Mouse (Mus musculus): ENCODE measurements around the gene Gm10392. TPM values are rescaled to one million over a fixed set of nuclear protein-coding genes. Genes with fewer than 3 reads are reported as not detected.

The Gm10392 gene
- polyA plus RNA-seq, 1 experiment: not detected

GRCm38 (mm10) chr11:77497341-77497756 lies 21.6 kb downstream of the Gm10392 start:
- Histone ChIP-seq H3K36me3 (ENCODE audit: control insufficient read depth, insufficient read depth) (peaks cover 45% of the 10 kb centered on the region), H3K27me3 (ENCODE audit: control insufficient read depth, insufficient read depth, insufficient read length) (no peaks in the 10 kb centered on the region), H3ac (ENCODE audit: control insufficient read depth, insufficient read length, low read depth) (no peak overlapping the region), H3K79me2 (ENCODE audit: control insufficient read depth, insufficient read depth) (peaks cover 86% of the 10 kb centered on the region), H3K79me3 (ENCODE audit: low read depth) (peaks cover 57% of the 10 kb centered on the region), H3K4me3 (ENCODE audit: insufficient read depth, poor library complexity, severe bottlenecking) (no peak overlapping the region)
- TF ChIP-seq MYOG (IDR thresholded peaks at IDR 0.05; ENCODE audit: control insufficient read depth, extremely low read depth, insufficient read length): no peak
- no peak for TF ChIP-seq USF1 (IDR thresholded peaks at IDR 0.05; ENCODE audit: low read depth)
- TF ChIP-seq MAX (IDR thresholded peaks at IDR 0.05): no peak
- no peak for TF ChIP-seq FOSL1 (IDR thresholded peaks at IDR 0.05; ENCODE audit: insufficient read depth, low read length, poor library complexity, severe bottlenecking)
- no peak for TF ChIP-seq CTCF (IDR thresholded peaks at IDR 0.05; ENCODE audit: control insufficient read depth, insufficient read depth, insufficient read length)
- no peak for TF ChIP-seq MYOD1 (IDR thresholded peaks at IDR 0.05; ENCODE audit: control insufficient read depth, insufficient read length, low read depth)
- TF ChIP-seq CEBPB (IDR thresholded peaks at IDR 0.05; ENCODE audit: low read depth): no peak

- Histone ChIP-seq H3K4me3 (ENCODE audit: insufficient read depth, poor library complexity, severe bottlenecking) (no peak overlapping the region), H3K79me2 (ENCODE audit: control insufficient read depth, insufficient read depth) (peaks cover 72% of the 10 kb centered on the region), H3K36me3 (ENCODE audit: control insufficient read depth, insufficient read depth) (peaks cover 27% of the 10 kb centered on the region), H3K27me3 (ENCODE audit: control insufficient read depth, insufficient read depth, insufficient read length) (no peaks in the 10 kb centered on the region), H3ac (ENCODE audit: control insufficient read depth, insufficient read length, low read depth) (no peak overlapping the region), H3K79me3 (ENCODE audit: low read depth) (peaks cover 53% of the 10 kb centered on the region)
- TF ChIP-seq FOSL1 (IDR thresholded peaks at IDR 0.05; ENCODE audit: insufficient read depth, low read length, poor library complexity, severe bottlenecking) (no peak), USF1 (IDR thresholded peaks at IDR 0.05; ENCODE audit: low read depth) (no peak), MYOD1 (IDR thresholded peaks at IDR 0.05; ENCODE audit: control insufficient read depth, insufficient read length, low read depth) (no peak), CEBPB (IDR thresholded peaks at IDR 0.05; ENCODE audit: low read depth) (no peak), MAX (IDR thresholded peaks at IDR 0.05) (no peak), CTCF (IDR thresholded peaks at IDR 0.05; ENCODE audit: control insufficient read depth, insufficient read depth, insufficient read length) (no peak), MYOG (IDR thresholded peaks at IDR 0.05; ENCODE audit: control insufficient read depth, extremely low read depth, insufficient read length) (no peak)
These were observed 23.5 kb downstream of the Gm10392 start for GRCm38 (mm10) chr11:77495507-77495906.

- Histone ChIP-seq H3K4me3 (ENCODE audit: insufficient read depth, poor library complexity, severe bottlenecking) (peak overlapping the region; percentile 69), H3K79me2 (ENCODE audit: control insufficient read depth, insufficient read depth) (peaks cover 74% of the 10 kb centered on the region), H3K79me3 (ENCODE audit: low read depth) (peaks cover 53% of the 10 kb centered on the region), H3ac (ENCODE audit: control insufficient read depth, insufficient read length, low read depth) (peak overlapping the region; percentile 58), H3K27me3 (ENCODE audit: control insufficient read depth, insufficient read depth, insufficient read length) (no peaks in the 10 kb centered on the region), H3K36me3 (ENCODE audit: control insufficient read depth, insufficient read depth) (peaks cover 20% of the 10 kb centered on the region)
- TF ChIP-seq CEBPB (IDR thresholded peaks at IDR 0.05; ENCODE audit: low read depth) (no peak), MYOD1 (IDR thresholded peaks at IDR 0.05; ENCODE audit: control insufficient read depth, insufficient read length, low read depth) (no peak), FOSL1 (IDR thresholded peaks at IDR 0.05; ENCODE audit: insufficient read depth, low read length, poor library complexity, severe bottlenecking) (no peak), USF1 (IDR thresholded peaks at IDR 0.05; ENCODE audit: low read depth) (no peak), CTCF (IDR thresholded peaks at IDR 0.05; ENCODE audit: control insufficient read depth, insufficient read depth, insufficient read length) (no peak), MYOG (IDR thresholded peaks at IDR 0.05; ENCODE audit: control insufficient read depth, extremely low read depth, insufficient read length) (no peak), MAX (IDR thresholded peaks at IDR 0.05) (no peak)
These were observed 24.2 kb downstream of the Gm10392 start for GRCm38 (mm10) chr11:77494782-77495181.

- Histone ChIP-seq H3K79me3 (ENCODE audit: low read depth) (peaks cover 53% of the 10 kb centered on the region), H3K4me3 (ENCODE audit: insufficient read depth, poor library complexity, severe bottlenecking) (peak overlapping the region; percentile 69), H3K79me2 (ENCODE audit: control insufficient read depth, insufficient read depth) (peaks cover 71% of the 10 kb centered on the region), H3K36me3 (ENCODE audit: control insufficient read depth, insufficient read depth) (peaks cover 16% of the 10 kb centered on the region), H3K27me3 (ENCODE audit: control insufficient read depth, insufficient read depth, insufficient read length) (no peaks in the 10 kb centered on the region), H3ac (ENCODE audit: control insufficient read depth, insufficient read length, low read depth) (peak overlapping the region; percentile 58)
- TF ChIP-seq MYOD1 (IDR thresholded peaks at IDR 0.05; ENCODE audit: control insufficient read depth, insufficient read length, low read depth) (peak; percentile 43), USF1 (IDR thresholded peaks at IDR 0.05; ENCODE audit: low read depth) (no peak)
These were observed 24.7 kb downstream of the Gm10392 start for GRCm38 (mm10) chr11:77494344-77494676.

- Histone ChIP-seq H3K36me3 (ENCODE audit: control insufficient read depth, insufficient read depth) (peaks cover 13% of the 10 kb centered on the region), H3K79me2 (ENCODE audit: control insufficient read depth, insufficient read depth) (peaks cover 71% of the 10 kb centered on the region), H3K27me3 (ENCODE audit: control insufficient read depth, insufficient read depth, insufficient read length) (no peaks in the 10 kb centered on the region), H3K79me3 (ENCODE audit: low read depth) (peaks cover 54% of the 10 kb centered on the region), H3ac (ENCODE audit: control insufficient read depth, insufficient read length, low read depth) (peak within 1 kb of the TSS; percentile 83), H3K4me3 (ENCODE audit: insufficient read depth, poor library complexity, severe bottlenecking) (peak within 1 kb of the TSS; percentile 69)
- TF ChIP-seq USF1 (IDR thresholded peaks at IDR 0.05; ENCODE audit: low read depth) (no peak), CTCF (IDR thresholded peaks at IDR 0.05; ENCODE audit: control insufficient read depth, insufficient read depth, insufficient read length) (peak; percentile 36)
These were observed 25.3 kb downstream of the Gm10392 start, which contains the start of gene Git1 for GRCm38 (mm10) chr11:77493512-77494343. TSS of gene Git1 (plus strand) at chr11:77493562.

- Histone ChIP-seq H3K79me2 (ENCODE audit: control insufficient read depth, insufficient read depth) (peaks cover 71% of the 10 kb centered on the region), H3ac (ENCODE audit: control insufficient read depth, insufficient read length, low read depth) (peak overlapping the region; percentile 83), H3K27me3 (ENCODE audit: control insufficient read depth, insufficient read depth, insufficient read length) (no peaks in the 10 kb centered on the region), H3K4me3 (ENCODE audit: insufficient read depth, poor library complexity, severe bottlenecking) (peak overlapping the region; percentile 69), H3K79me3 (ENCODE audit: low read depth) (peaks cover 55% of the 10 kb centered on the region), H3K36me3 (ENCODE audit: control insufficient read depth, insufficient read depth) (peaks cover 7% of the 10 kb centered on the region)
- no peak for TF ChIP-seq CTCF (IDR thresholded peaks at IDR 0.05; ENCODE audit: control insufficient read depth, insufficient read depth, insufficient read length)
- no peak for TF ChIP-seq USF1 (IDR thresholded peaks at IDR 0.05; ENCODE audit: low read depth)
- no peak for TF ChIP-seq FOSL1 (IDR thresholded peaks at IDR 0.05; ENCODE audit: insufficient read depth, low read length, poor library complexity, severe bottlenecking)
- no peak for TF ChIP-seq MAX (IDR thresholded peaks at IDR 0.05)
- TF ChIP-seq CEBPB (IDR thresholded peaks at IDR 0.05; ENCODE audit: low read depth): no peak
- no peak for TF ChIP-seq MYOG (IDR thresholded peaks at IDR 0.05; ENCODE audit: control insufficient read depth, extremely low read depth, insufficient read length)
- no peak for TF ChIP-seq MYOD1 (IDR thresholded peaks at IDR 0.05; ENCODE audit: control insufficient read depth, insufficient read length, low read depth)
These were observed 26.1 kb downstream of the Gm10392 start for GRCm38 (mm10) chr11:77492911-77493332.
